Mouse (Mus musculus) thymus, adult 2 months (tissue): ENCODE data around the gene Rxra.

Experiments used
- CTCF ChIP-seq: fragments of 200-500 bp; IDR thresholded peaks from 2 replicates; pipeline ENCODE4 v1.5.1; 2012; ENCODE audit warnings: mild to moderate bottlenecking, control low read depth, low read length, moderate library complexity, borderline replicate concordance; ENCODE audit not compliant: control insufficient read depth, poor library complexity, insufficient read depth; ENCODE audit errors: extremely low read depth
- POLR2A ChIP-seq: fragments of 200-500 bp; IDR thresholded peaks from 2 replicates; pipeline ENCODE4 v1.6.1; 2012; ENCODE audit warnings: mild to moderate bottlenecking, low read length, control low read depth, moderate library complexity; ENCODE audit not compliant: control insufficient read depth, poor library complexity, insufficient read depth; ENCODE audit errors: extremely low read depth

DNA sequence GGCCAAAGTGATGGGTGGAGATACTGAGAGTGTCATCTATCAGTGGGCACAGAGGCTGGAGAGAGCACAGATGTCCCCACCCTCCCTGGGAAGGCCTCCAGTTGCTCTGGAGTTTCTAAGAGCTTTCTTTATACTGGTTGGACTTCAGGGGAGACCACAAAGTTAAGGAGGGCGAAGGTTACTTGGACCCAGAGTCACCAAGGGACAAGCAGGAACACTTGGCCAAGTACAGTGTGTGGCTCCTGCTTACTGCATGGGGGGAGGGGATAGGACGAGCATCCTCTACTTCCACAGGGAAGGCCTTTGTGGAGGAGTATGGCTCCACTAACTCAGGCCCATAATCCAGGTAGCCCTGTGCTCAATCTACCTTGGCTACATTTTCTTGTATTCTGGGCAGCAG, 42.8 kb upstream of the Rxra start:
- no peak for TF ChIP-seq CTCF
- TF ChIP-seq POLR2A = no peak
